In the genomic region with DNA sequence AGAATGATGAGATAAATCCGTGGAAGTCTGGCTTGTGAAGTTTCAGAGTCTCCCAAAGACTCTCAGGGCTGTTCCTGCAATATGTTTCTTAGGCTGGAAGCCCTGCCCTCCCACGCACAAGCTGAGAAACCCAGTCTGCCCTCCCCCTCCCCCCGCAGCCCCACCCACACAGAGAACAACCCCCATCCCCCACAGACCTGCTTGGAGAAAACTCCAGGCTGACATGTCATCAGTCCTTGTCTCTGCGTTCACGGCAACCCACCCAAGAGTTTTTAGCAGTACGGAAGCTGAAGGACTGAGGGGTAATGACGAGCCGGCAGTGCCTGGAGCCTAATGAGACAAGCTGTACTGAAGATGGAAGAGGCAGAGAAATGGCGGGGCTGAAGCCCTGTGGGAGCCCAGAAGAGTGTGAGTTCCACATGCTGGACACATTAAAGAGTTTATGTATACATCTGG, we compare ENCODE assay signal across 8 mouse cellular contexts. TPM values are rescaled to one million over a fixed set of nuclear protein-coding genes. Genes with fewer than 3 reads are reported as not detected.
DNase-seq lines count a peak whose midpoint lies in the region; ATAC-seq and TF ChIP-seq lines count a peak whose summit lies in the region.

No protein-coding gene starts in this region.

- H3K9ac ChIP-seq in kidney, embryonic 16.5 days (replicated peaks; ENCODE audit: low read length) = peak overlapping the region; percentile 24; the same call in 1 of the 2 replicates
- H3K9ac ChIP-seq in neural tube, embryonic 12.5 days = no peak overlapping the region
- no peak overlapping the region for H3K9ac ChIP-seq in midbrain, embryonic 13.5 days (replicated peaks)

- no peaks in the 10 kb centered on the region for H3K4me1 ChIP-seq in cerebellum, adult 2 months (ENCODE audit: control insufficient read depth, insufficient read depth, low read length)
- peaks cover 7% of the 10 kb centered on the region; the same call in 1 of the 2 replicates for H3K4me1 ChIP-seq in kidney, embryonic 16.5 days (ENCODE audit: insufficient read depth, low read length)
- H3K4me1 ChIP-seq in neural tube, embryonic 12.5 days = no peaks in the 10 kb centered on the region
- no peaks in the 10 kb centered on the region for H3K4me1 ChIP-seq in midbrain, embryonic 13.5 days (replicated peaks)

- H3K4me2 ChIP-seq in kidney, embryonic 16.5 days (replicated peaks; ENCODE audit: low read depth, low read length) = peak overlapping the region; percentile 45
- peak overlapping the region; percentile 8; the same call in 1 of the 2 replicates for H3K4me2 ChIP-seq in neural tube, embryonic 12.5 days (replicated peaks)
- H3K4me2 ChIP-seq in midbrain, embryonic 13.5 days (replicated peaks) = no peak overlapping the region

- TF ChIP-seq POLR2A in cerebellum, adult 2 months (IDR thresholded peaks at IDR 0.05; ENCODE audit: borderline replicate concordance, insufficient read depth, low read length) = no peak

- peak overlapping the region; percentile 46; the same call in 1 of the 2 replicates for H3K27ac ChIP-seq in cerebellum, adult 2 months (ENCODE audit: insufficient read depth, low read length)
- peak overlapping the region; percentile 80 for H3K27ac ChIP-seq in kidney, embryonic 16.5 days (ENCODE audit: low read length)
- no peak overlapping the region for H3K27ac ChIP-seq in neural tube, embryonic 12.5 days
- no peak overlapping the region for H3K27ac ChIP-seq in midbrain, embryonic 13.5 days

- peak in 1 of 2 experiments; percentile 29 for DNase-seq in cerebellum, adult 2 months
- DNase-seq in cerebellum, postnatal 14 days = no peak
- peak; percentile 19 for DNase-seq in urinary bladder, postnatal 14 days (ENCODE audit: low spot score)
- DNase-seq in urinary bladder, postnatal 10 days (ENCODE audit: low spot score) = no peak
- no peak for DNase-seq in left cerebral cortex, adult 8-10 months (ENCODE audit: low spot score in 2 of 2)

- peak; percentile 49; the same call in 1 of the 2 replicates for ATAC-seq in kidney, embryonic 16.5 days (ENCODE audit: low FRiP score, low TSS enrichment)
- no peak for ATAC-seq in neural tube, embryonic 12.5 days (ENCODE audit: low FRiP score, low read depth)
- no peak for ATAC-seq in midbrain, embryonic 13.5 days

- no peaks in the 10 kb centered on the region for H3K36me3 ChIP-seq in kidney, embryonic 16.5 days (ENCODE audit: insufficient read depth, low read length)
- no peaks in the 10 kb centered on the region for H3K36me3 ChIP-seq in neural tube, embryonic 12.5 days
- H3K36me3 ChIP-seq in midbrain, embryonic 13.5 days = no peaks in the 10 kb centered on the region

- no peaks in the 10 kb centered on the region for H3K9me3 ChIP-seq in kidney, embryonic 16.5 days (ENCODE audit: low read length)
- no peaks in the 10 kb centered on the region for H3K9me3 ChIP-seq in neural tube, embryonic 12.5 days
- no peaks in the 10 kb centered on the region for H3K9me3 ChIP-seq in midbrain, embryonic 13.5 days

- TF ChIP-seq CTCF in cerebellum, adult 2 months (IDR thresholded peaks at IDR 0.05; ENCODE audit: borderline replicate concordance, insufficient read depth, low read depth, low read length) = no peak

- WGBS in cerebellum, adult 2 months = 28% methylated on average over 9 of the region's 9 CpGs
- WGBS in kidney, embryonic 16.5 days = 9% methylated on average over 9 of the region's 9 CpGs
- WGBS in neural tube, embryonic 12.5 days = 33% methylated on average over 9 of the region's 9 CpGs
- 46% methylated on average over 9 of the region's 9 CpGs for WGBS in midbrain, embryonic 13.5 days

- no peaks in the 10 kb centered on the region for H3K27me3 ChIP-seq in cerebellum, adult 2 months (ENCODE audit: control insufficient read depth, insufficient read depth, low read length)
- no peaks in the 10 kb centered on the region for H3K27me3 ChIP-seq in kidney, embryonic 16.5 days (ENCODE audit: insufficient read depth, low read length)
- H3K27me3 ChIP-seq in neural tube, embryonic 12.5 days (replicated peaks) = no peaks in the 10 kb centered on the region
- H3K27me3 ChIP-seq in midbrain, embryonic 13.5 days = no peaks in the 10 kb centered on the region

- H3K4me3 ChIP-seq in cerebellum, adult 2 months (replicated peaks; ENCODE audit: insufficient read depth, low read depth, low read length) = peak overlapping the region; percentile 33
- peak overlapping the region; percentile 32 for H3K4me3 ChIP-seq in kidney, embryonic 16.5 days (ENCODE audit: low read length)
- H3K4me3 ChIP-seq in neural tube, embryonic 12.5 days = no peak overlapping the region
- no peak overlapping the region for H3K4me3 ChIP-seq in midbrain, embryonic 13.5 days (replicated peaks)

RNA-seq across cellular contexts. Expression of a gene that starts 14.5 kb away (rescaled TPM):
- polyA plus RNA-seq in cerebellum, adult 2 months (2012; rRNA removed) = 39.1 and 43.1 TPM in 2 replicates
- 20.5 and 22.6 TPM in 2 replicates for polyA plus RNA-seq in kidney, embryonic 16.5 days (2015; fragmentation: Nextera tagmentation; extraction: Ambion mirVana)
- polyA plus RNA-seq in neural tube, embryonic 12.5 days (2016; fragmentation: Nextera tagmentation; extraction: Ambion mirVana) = 18.1 and 25.1 TPM in 2 replicates
- polyA plus RNA-seq in midbrain, embryonic 13.5 days (2015; fragmentation: Nextera tagmentation; extraction: Ambion mirVana) = 22.3 and 24.0 TPM in 2 replicates
- total RNA-seq in left cerebral cortex, adult 8-10 months (2022) = 10 to 100 TPM; 24.6 to 29.7 (median 27.8) TPM

RNA-seq across cellular contexts. Expression of a gene that starts 27.5 kb away (rescaled TPM):
- polyA plus RNA-seq in cerebellum, adult 2 months (2012; rRNA removed) = 32.9 and 35.5 TPM in 2 replicates
- 70.1 and 71.1 TPM in 2 replicates for polyA plus RNA-seq in kidney, embryonic 16.5 days (2015; fragmentation: Nextera tagmentation; extraction: Ambion mirVana)
- 60.7 and 63.3 TPM in 2 replicates for polyA plus RNA-seq in neural tube, embryonic 12.5 days (2016; fragmentation: Nextera tagmentation; extraction: Ambion mirVana)
- polyA plus RNA-seq in midbrain, embryonic 13.5 days (2015; fragmentation: Nextera tagmentation; extraction: Ambion mirVana) = 49.7 and 57.5 TPM in 2 replicates
- total RNA-seq in left cerebral cortex, adult 8-10 months (2022) = 10 to 100 TPM; 14.3 to 18.7 (median 16.2) TPM

RNA-seq across cellular contexts. Expression of a gene that starts 35.1 kb away (rescaled TPM):
- polyA plus RNA-seq in cerebellum, adult 2 months (2012; rRNA removed) = 210 and 226 TPM in 2 replicates
- polyA plus RNA-seq in kidney, embryonic 16.5 days (2015; fragmentation: Nextera tagmentation; extraction: Ambion mirVana) = 321 and 330 TPM in 2 replicates
- polyA plus RNA-seq in neural tube, embryonic 12.5 days (2016; fragmentation: Nextera tagmentation; extraction: Ambion mirVana) = 256 and 282 TPM in 2 replicates
- 261 and 273 TPM in 2 replicates for polyA plus RNA-seq in midbrain, embryonic 13.5 days (2015; fragmentation: Nextera tagmentation; extraction: Ambion mirVana)
- 100 to 1,000 TPM in 2 of 4 experiments, 10 to 100 TPM in 2; 97.1 to 133 (median 108) TPM for total RNA-seq in left cerebral cortex, adult 8-10 months (2022)

RNA-seq across cellular contexts. Expression of a gene that starts 47.8 kb away (rescaled TPM):
- 14.0 TPM in 2 replicates for polyA plus RNA-seq in cerebellum, adult 2 months (2012; rRNA removed)
- polyA plus RNA-seq in kidney, embryonic 16.5 days (2015; fragmentation: Nextera tagmentation; extraction: Ambion mirVana) = 18.3 and 18.5 TPM in 2 replicates
- polyA plus RNA-seq in neural tube, embryonic 12.5 days (2016; fragmentation: Nextera tagmentation; extraction: Ambion mirVana) = 52.8 and 57.9 TPM in 2 replicates
- 44.9 and 47.4 TPM in 2 replicates for polyA plus RNA-seq in midbrain, embryonic 13.5 days (2015; fragmentation: Nextera tagmentation; extraction: Ambion mirVana)
- total RNA-seq in left cerebral cortex, adult 8-10 months (2022) = 10 to 100 TPM; 12.9 to 13.8 (median 13.3) TPM

Comparison
In these comparisons a context has a peak if more than half of its experiments do, and no peak if none do; other contexts are left out.
1. H3K27ac ChIP-seq: peak in cerebellum, adult 2 months (single experiment) and kidney, embryonic 16.5 days (single experiment); none in neural tube, embryonic 12.5 days (single experiment) and midbrain, embryonic 13.5 days (single experiment).
2. H3K4me3 ChIP-seq: peak in cerebellum, adult 2 months (single experiment) and kidney, embryonic 16.5 days (single experiment); none in neural tube, embryonic 12.5 days (single experiment) and midbrain, embryonic 13.5 days (single experiment).